Mouse (Mus musculus) cerebellum, postnatal 4 days (tissue): ENCODE data around the gene Ceacam12.
"Not testable (repeated sequence)": the region's sequence is repeated elsewhere in the genome, so short reads cannot be mapped to it uniquely, and the experiment has no call there.

Experiments
- DNase-seq, 2 experiments: peaks; one replicate each; pipeline ENCODE4 v3.0.0; 2022; ENCODE audit warnings: low spot score in 2 of 2, mixed read lengths in 1 of 2

Gene Ceacam12

DNA sequence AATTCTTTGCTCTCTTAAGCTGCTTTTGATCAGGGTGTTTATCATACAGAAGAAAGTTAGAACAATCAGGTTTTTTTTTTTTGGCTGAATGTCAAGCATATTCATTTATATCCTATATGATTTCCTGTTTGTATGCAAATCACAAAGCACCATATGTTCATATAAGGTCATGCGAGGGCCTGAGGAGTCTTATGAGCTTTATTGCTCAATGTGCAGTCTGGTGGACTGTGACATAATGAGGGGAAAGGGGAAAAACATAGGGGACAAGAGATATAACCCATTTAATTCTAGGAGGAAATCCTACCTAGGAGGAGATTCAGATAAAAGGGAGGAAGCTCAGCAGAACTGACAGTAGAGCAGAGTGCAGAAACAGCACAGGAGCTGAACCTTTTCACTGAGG is at the start of gene Ceacam12:
Ceacam12 (plus strand) TSS at position 301 of the 400 bp plus-strand sequence.
- DNase-seq = no peak

DNA sequence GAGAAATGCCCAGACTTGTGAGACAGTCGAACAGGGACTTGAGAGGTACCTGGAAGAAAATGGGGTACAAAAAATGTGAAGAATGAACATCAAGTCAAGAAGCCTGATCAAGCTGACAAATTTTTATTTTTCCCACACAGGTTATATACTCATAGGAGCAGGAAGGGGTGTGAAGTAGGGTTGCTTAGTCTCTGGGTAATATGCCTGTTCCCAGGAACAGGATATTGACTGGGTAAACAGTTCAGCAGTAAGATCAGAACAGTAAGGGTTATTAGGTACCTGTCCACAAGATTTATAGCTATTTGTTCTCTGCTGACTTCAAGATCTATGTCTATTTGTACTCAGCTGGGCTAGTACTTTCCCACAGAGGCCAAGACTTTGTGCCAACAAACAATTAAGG is 8.1 kb downstream of the Ceacam12 start:
- DNase-seq = not testable (repeated sequence)

DNA sequence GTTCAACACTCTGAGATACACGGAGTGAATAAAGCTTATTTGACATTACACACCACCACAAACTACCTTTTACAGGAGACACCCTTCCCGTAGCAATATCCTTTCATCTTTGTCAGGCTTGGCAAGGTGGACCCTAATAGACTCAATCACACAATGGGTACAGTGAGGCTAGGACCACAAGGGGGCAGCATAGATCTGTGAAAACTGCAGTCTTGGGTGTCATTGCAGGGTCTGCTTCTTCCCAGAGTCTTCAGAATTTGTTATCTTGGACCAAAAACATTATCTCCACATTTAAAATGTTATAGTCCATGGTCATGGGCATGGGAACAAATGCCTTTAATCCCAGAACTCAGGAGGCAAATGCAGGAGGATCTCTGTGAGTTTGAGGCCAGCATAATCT is 35.1 kb downstream of the Ceacam12 start:
- no peak for DNase-seq
